Mouse (Mus musculus) hematopoietic stem cell, adult 5-6 weeks (primary cell): ENCODE results near the gene Scap. TPM values are rescaled to one million over a fixed set of nuclear protein-coding genes. Genes with fewer than 3 reads are reported as not detected.

Experiments
- ATAC-seq, 2 experiments: fragments of 125-278 bp in 1 of 2; replicated peaks in 1 of 2; 2 replicates each; pipeline ENCODE4 v1.8.0; 2016 to 2017; ENCODE audit warnings: inconsistent platforms in 2 of 2, mild to moderate bottlenecking in 2 of 2, moderate number of reproducible peaks in 2 of 2, low read depth in 1 of 2, moderate TSS enrichment in 1 of 2; ENCODE audit not compliant: low FRiP score in 2 of 2, poor library complexity in 2 of 2, severe bottlenecking in 2 of 2, insufficient read depth in 1 of 2, low TSS enrichment in 1 of 2
- total RNA-seq: library from RNA; stranded (forward); fragments of 172-1452, 232-1000 nt; gene quantifications from 2 replicates; pipeline ENCODE4 v1.2.3, GENCODE M21; 2017

Scap gene
- 21.4 and 23.2 TPM in 2 replicates for total RNA-seq

DNA sequence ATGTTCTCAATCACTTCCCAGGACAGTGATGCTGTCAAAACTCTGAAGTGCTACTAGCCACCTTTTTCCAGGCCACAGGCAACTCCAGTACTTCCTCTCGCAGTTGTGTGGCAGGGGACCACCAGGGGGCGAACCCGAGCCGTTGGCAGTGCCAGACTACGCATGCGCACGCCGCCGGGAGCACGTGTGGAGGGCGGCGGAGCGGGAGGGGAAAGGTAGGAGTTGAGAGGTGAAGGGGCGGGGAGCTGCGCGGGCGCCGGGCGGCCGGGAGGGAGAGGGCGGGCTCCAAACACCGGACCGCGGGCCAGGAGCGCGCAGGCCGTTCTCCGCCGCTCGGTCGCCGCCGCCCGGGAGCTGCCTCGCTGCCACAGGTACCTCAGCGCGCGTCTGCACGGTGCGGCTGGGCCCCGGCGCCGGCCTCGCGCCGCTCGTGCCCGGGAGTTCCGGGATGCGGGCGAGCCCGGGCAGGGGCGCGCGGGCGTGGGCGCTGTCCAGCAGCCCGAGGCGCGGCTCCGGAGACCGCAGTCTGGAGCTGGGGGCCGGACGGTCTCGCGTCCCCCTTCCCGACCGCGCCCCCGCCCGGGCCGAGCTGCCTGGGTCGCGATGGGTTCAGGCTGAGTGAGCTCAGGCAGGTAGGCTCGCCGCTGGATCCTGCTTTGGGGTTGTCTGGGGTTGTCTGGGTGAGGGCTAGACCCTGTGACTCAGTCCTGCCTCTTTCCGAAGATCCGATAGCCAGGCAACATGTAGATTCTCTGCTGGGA lies at the start of gene Scap:
Gene Scap (plus strand): TSS at position 154 of the 761 bp plus-strand sequence.
- peak; percentile 86 to 90 for ATAC-seq

DNA sequence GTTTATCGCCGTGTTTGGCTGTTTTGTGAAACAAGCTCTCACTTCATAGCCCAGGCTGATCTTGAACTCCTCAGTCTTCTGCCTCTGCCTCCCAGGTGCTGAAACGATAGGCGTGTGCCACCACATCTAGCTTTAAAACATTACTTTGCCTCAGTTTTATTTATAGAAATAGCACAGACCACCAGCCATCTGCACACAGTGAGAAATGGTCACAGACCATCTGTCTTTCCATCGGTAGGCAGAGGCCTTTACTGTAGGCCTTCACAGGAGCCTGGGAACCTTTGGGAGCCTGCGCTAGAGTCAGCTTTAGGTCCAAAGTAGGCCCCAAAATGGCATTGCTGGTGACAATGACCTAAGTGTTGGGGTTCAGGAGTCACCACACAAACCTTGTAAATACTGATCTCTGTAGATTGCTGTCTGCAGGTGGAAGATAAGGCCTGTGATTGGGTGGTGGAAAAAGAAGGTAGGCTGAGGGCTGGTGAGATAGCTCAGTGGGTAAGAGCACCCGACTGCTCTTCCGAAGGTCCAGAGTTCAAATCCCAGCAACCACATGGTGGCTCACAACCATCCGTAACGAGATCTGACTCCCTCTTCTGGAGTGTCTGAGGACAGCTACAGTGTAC lies 48.9 kb upstream of the Scap start:
- no peak for ATAC-seq

- no peak for ATAC-seq
Measured at GRCm38 (mm10) chr9:110287321-110287924, 45.7 kb upstream of the Scap start.

DNA sequence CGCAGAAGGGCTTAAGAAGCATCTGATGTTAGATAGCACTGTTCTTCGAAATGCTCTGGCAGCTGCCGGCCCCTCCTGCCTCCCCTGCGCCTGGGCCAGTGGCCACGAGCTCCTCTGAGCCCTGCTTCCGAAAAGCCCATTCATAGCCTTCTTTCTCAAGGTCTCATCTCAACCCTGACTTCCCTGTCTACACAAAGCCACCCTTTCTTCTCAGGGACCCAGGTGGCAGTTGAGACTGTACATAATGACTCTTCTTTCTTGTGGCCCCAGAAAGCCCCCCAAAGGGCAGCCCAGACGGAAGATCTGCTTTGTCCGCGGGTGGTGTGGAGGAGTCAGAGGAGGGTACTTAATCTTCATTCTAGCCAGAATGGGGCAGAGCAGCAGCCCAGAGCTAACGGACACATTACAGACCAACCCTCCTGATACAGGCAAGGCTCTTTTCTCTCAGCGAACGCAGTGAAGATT lies 39.8 kb upstream of the Scap start:
- no peak for ATAC-seq

DNA sequence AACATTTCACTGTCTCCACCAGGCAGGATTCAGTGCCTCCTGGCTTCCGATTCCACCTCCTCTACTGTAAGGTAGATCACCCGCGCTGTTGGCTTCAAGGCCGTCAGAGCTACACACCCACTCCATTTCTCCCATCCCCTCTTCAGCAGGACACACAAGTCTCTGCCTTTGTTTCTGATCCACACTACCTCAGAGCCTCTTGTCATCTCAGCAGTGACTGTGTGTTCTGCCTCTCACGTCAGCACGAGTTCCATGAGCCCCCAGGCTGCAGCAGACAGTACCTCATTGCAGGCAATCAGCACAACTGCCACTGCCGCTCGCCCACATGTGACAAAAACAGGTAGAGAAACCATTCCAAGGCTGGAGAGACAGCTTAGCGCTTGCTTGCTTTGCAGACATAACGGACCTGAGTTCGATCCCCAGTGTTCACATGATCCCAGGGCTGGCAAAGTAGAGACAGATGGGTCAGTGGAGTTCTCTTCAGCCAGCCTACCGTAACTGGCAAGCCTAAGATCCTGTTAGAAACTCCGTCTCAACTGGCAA lies 39.1 kb upstream of the Scap start:
- no peak for ATAC-seq

- ATAC-seq = no peak
Measured at GRCm38 (mm10) chr9:110294786-110295185, 38.3 kb upstream of the Scap start.

GRCm38 (mm10) chr9:110296867-110297627 lies 36.0 kb upstream of the Scap start:
- peak; percentile 91 to 92 for ATAC-seq

DNA sequence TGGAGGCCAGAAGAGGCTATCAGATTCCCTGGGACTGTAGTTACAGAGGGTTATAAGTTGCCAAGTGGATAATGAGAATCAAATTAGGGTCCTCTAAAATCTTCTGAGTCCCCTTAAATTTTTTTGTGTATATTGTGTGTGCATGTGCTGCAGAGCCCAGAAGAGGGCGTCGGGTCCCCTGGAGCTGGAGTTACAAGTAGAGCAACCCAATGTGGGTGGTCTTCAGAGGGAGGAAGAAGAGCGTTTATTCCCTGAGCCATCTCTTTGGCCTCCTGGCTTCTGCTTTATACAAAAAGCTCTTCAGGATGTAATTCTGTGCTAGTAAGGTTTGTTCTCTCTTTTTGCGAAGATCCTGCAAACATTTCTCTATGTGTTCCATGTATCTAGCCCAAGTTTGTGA lies 28.6 kb upstream of the Scap start:
- ATAC-seq = peak in 1 of 2 experiments; percentile 19; a peak in 1 of 4 replicates

GRCm38 (mm10) chr9:110304969-110305651 lies 28.0 kb upstream of the Scap start, which contains the start of gene Elp6:
TSS of gene Elp6 (plus strand) at chr9:110305173.
- ATAC-seq = peak; percentile 96 to 97

DNA sequence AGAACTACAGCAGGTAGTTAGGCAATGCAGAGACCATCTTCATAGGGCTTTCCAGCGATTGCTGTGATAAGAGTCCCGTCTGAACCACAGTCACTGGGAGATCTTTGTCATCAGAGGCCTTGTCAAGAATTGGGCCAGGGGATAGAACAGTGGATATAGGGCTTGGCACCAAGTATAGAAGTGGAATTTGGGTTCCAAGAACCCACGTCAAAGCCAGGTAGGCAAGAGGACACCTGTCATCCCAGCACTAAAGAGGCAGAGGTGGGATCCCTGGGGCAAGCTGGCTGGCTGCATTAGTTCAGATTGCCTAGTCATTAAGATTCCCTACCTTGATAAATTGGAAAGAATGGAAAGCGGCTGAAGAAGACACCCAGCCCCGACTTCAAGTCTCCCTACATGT lies 26.7 kb upstream of the Scap start:
- no peak for ATAC-seq

DNA sequence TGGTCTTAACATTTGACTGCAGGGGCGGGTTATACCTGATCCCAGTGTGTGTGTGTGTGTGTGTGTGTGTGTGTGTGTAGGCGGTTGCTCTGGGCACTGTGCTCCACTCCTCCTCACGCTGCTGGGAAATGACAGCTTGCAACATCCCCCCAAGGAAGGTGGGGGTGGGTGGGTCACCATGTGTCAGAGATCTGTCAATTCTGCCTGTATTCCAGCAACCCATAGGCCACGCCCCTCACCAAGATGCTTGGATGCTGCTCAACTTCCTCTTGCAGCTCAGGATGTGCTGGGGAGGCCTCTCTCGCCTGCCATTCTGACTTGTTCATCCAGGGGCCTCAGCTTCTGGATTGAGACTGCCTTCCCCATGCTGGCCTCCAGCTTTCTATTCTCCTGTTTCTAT lies 18.4 kb upstream of the Scap start:
- ATAC-seq = 0 out of 4 replicates have a peak, but pooled peaks have one; percentile 7 to 42

DNA sequence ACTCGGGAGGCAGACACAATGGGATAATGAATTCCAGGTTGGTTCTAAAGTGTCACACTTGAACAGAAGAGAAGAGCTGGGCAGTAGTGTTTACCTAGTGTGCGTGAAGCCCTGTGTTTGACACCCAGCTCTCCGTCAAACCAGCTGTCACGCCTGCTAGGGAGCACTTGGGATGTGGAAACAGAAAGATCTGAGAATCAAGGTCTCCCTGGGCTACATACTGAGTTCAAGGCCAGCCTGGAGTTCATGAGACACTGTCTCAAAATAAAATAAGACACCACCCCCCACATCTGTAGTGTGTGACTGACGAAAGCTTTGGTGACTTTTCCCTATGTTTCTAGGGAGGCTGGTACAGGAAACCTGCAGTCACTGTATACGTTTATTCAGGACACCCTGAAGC lies 17.7 kb upstream of the Scap start:
- no peak for ATAC-seq

DNA sequence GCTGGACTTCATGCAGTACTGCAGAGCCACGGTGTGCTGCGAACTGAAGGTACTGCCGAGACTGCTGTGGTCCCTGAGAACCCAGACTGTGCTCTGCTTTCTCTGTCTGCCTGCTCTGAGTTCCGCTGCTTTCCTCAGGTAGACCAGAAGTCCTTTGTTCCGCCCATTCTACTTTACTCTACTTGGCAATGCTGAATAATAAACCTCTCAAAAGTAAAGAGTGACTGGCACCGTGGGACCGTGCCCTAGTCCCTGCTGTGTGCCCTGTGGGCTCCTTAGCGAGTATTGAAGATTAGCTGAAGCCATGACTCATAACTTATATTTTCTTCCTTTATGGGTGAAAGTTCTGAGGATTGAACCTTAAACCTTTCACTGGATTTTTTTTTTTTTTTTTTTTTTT lies 17.2 kb upstream of the Scap start:
- no peak for ATAC-seq

DNA sequence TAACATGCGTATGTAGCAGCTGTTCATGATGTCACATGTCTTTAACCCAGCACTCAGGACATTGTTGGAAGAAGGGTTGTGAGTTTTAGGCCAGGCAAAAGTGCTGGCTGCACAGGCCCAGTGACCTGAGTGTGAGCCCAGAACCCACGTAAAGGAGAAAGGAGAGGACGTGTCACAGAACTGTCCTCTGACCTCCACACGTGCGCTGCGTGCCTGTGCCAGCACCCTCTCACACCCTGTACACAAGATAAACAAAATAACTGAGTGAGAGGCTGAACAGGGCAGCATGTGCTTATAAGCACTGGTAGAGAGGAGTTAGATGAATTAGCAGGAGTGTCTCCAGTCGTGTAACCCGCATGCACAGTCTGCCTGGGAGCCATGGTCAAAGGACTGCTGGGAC lies 16.6 kb upstream of the Scap start:
- no peak for ATAC-seq

- ATAC-seq = no peak
Measured at GRCm38 (mm10) chr9:110320769-110321168, 12.3 kb upstream of the Scap start.

DNA sequence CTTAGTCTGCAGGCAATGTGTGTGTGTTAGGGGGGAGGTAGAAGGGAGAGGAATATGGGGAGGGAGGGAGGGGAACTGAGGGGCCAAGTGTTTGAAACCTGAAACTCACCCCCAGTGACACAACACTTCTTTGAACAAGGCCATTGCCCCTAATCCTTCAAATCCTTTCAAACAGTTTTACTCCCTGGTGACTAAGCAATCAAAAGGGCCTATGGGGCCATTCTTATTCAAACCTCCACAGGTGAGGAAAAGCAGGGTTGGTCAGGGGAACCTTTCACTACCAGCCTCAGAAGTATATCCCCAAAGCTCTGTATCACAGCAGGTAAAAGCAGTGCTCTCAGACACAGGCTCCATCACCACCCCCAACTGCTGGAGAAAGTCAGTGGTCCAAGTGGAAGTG lies 10.1 kb upstream of the Scap start:
- no peak for ATAC-seq

DNA sequence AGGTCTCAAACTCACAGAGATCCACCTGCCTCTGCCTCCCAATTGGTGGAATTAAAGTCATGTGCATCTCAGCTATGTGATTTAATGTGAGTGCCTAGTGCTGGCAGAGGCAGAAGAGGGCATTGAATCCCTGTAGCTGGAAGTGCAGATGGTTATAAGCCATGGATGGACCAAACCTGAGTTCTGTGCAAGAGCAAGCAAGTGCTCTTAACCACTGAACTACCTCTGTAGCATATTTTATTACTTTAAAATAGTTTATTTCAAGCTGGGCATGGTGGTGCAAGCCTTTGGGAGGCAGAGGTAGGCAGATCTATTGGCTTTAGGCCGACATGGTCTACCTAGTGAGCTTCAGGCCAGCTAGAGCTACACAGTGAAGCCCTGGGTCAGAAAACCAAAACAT lies 8.9 kb upstream of the Scap start:
- ATAC-seq = no peak
